Mouse (Mus musculus) embryonic facial prominence, embryonic 10.5 days (tissue): ENCODE data around the gene Ptprb. TPM values are rescaled to one million over a fixed set of nuclear protein-coding genes. Genes with fewer than 3 reads are reported as not detected.
A peak's percentile ranks its signal among the peaks of the same experiment; 100 is the strongest.

ENCODE experiments used
- DNase-seq: peaks from one replicate; pipeline ENCODE4 v3.0.0-alpha.2; 2017; ENCODE audit warnings: low spot score
- H3K27ac ChIP-seq: fragments of 300-500 bp; sonication (generic); replicated peaks from 2 replicates; pipeline ENCODE4 v1.5.1; 2016; ENCODE audit warnings: mild to moderate bottlenecking
- H3K27me3 ChIP-seq: fragments of 300-500 bp; sonication (generic); replicated peaks from 2 replicates; pipeline ENCODE4 v1.6.1; 2016; ENCODE audit warnings: low read depth, mild to moderate bottlenecking; ENCODE audit not compliant: poor library complexity, severe bottlenecking
- H3K36me3 ChIP-seq: fragments of 300-500 bp; sonication (generic); replicated peaks from 2 replicates; pipeline ENCODE4 v1.6.1; 2016; ENCODE audit warnings: mild to moderate bottlenecking, moderate library complexity
- H3K4me1 ChIP-seq: fragments of 300-500 bp; sonication (generic); 2 replicates; pipeline ENCODE4 v1.6.1; 2016
- H3K4me3 ChIP-seq: fragments of 300-500 bp; sonication (generic); 2 replicates; pipeline ENCODE4 v1.5.1; 2016; ENCODE audit warnings: mild to moderate bottlenecking, moderate library complexity
- H3K9me3 ChIP-seq: fragments of 300-500 bp; sonication (generic); 2 replicates; pipeline ENCODE4 v1.6.1; 2016; ENCODE audit warnings: mild to moderate bottlenecking
- WGBS: fragments of 180-500 bp; shearing (Covaris S2); methylation state at CpG from one replicate; pipeline ENCODE4 v1.1.7; 2016; 5-methylcytosine and 5-hydroxymethylcytosine counted together
- polyA plus RNA-seq: library from polyadenylated mRNA; unstranded; fragments of >200 nt; fragmentation: Nextera tagmentation; extraction: Ambion mirVana; gene quantifications from 2 replicates; pipeline ENCODE4 v1.2.1, GENCODE M21; 2016

Gene Ptprb
- polyA plus RNA-seq, 1 experiment from 2014 or later: 2.0 TPM

- H3K4me3 ChIP-seq: no peak overlapping the region
- peaks cover 3% of the 10 kb centered on the region; the same call in 1 of the 2 replicates for H3K27me3 ChIP-seq
- DNase-seq: no peak
- H3K4me1 ChIP-seq: peaks cover 5% of the 10 kb centered on the region; the same call in 1 of the 2 replicates
- H3K9me3 ChIP-seq: no peaks in the 10 kb centered on the region
- no peak overlapping the region for H3K27ac ChIP-seq
- 61% methylated on average over 6 of the region's 6 CpGs for WGBS
- H3K36me3 ChIP-seq: no peaks in the 10 kb centered on the region
These were observed 113.5 kb downstream of the Ptprb start for GRCm38 (mm10) chr10:116388840-116389239.

GRCm38 (mm10) chr10:116393790-116394475 lies 118.6 kb downstream of the Ptprb start:
- no peaks in the 10 kb centered on the region for H3K9me3 ChIP-seq
- H3K27ac ChIP-seq: no peak overlapping the region
- peaks cover 10% of the 10 kb centered on the region for H3K4me1 ChIP-seq
- DNase-seq: no peak
- no peaks in the 10 kb centered on the region for H3K27me3 ChIP-seq
- WGBS: 87% methylated on average over 9 of the region's 9 CpGs
- no peak overlapping the region for H3K4me3 ChIP-seq
- no peaks in the 10 kb centered on the region for H3K36me3 ChIP-seq

GRCm38 (mm10) chr10:116394585-116394984 lies 119.3 kb downstream of the Ptprb start:
- DNase-seq: no peak
- WGBS: 28% methylated on average over 4 of the region's 4 CpGs
- H3K27ac ChIP-seq: no peak overlapping the region
- no peaks in the 10 kb centered on the region for H3K27me3 ChIP-seq
- H3K4me1 ChIP-seq: peaks cover 10% of the 10 kb centered on the region
- no peaks in the 10 kb centered on the region for H3K9me3 ChIP-seq
- H3K36me3 ChIP-seq: no peaks in the 10 kb centered on the region
- H3K4me3 ChIP-seq: no peak overlapping the region

GRCm38 (mm10) chr10:116396279-116396678 lies 121.0 kb downstream of the Ptprb start:
- WGBS: 86% methylated on average over 5 of the region's 5 CpGs
- H3K4me3 ChIP-seq: no peak overlapping the region
- DNase-seq: no peak
- H3K27me3 ChIP-seq: no peaks in the 10 kb centered on the region
- peaks cover 10% of the 10 kb centered on the region for H3K4me1 ChIP-seq
- no peaks in the 10 kb centered on the region for H3K9me3 ChIP-seq
- no peak overlapping the region for H3K27ac ChIP-seq
- no peaks in the 10 kb centered on the region for H3K36me3 ChIP-seq

- no peaks in the 10 kb centered on the region for H3K36me3 ChIP-seq
These were observed 121.6 kb downstream of the Ptprb start for GRCm38 (mm10) chr10:116396966-116397365.

GRCm38 (mm10) chr10:116397573-116397972 lies 122.2 kb downstream of the Ptprb start:
- DNase-seq: no peak
- Histone ChIP-seq H3K36me3 (no peaks in the 10 kb centered on the region), H3K9me3 (no peaks in the 10 kb centered on the region), H3K4me3 (peak overlapping the region; percentile 38; the same call in 1 of the 2 replicates), H3K27ac (no peak overlapping the region), H3K27me3 (no peaks in the 10 kb centered on the region), H3K4me1 (peaks cover 10% of the 10 kb centered on the region)
- 36% methylated on average over 14 of the region's 14 CpGs for WGBS

More at GRCm38 (mm10) chr10:116396966-116397365, 121.6 kb downstream of the Ptprb start:
- no peak for DNase-seq
- H3K27ac ChIP-seq: no peak overlapping the region
- H3K4me1 ChIP-seq: peaks cover 10% of the 10 kb centered on the region
- WGBS: 90% methylated on average over 13 of the region's 13 CpGs
- no peak overlapping the region for H3K4me3 ChIP-seq
- H3K27me3 ChIP-seq: no peaks in the 10 kb centered on the region
- H3K9me3 ChIP-seq: no peaks in the 10 kb centered on the region

DNA sequence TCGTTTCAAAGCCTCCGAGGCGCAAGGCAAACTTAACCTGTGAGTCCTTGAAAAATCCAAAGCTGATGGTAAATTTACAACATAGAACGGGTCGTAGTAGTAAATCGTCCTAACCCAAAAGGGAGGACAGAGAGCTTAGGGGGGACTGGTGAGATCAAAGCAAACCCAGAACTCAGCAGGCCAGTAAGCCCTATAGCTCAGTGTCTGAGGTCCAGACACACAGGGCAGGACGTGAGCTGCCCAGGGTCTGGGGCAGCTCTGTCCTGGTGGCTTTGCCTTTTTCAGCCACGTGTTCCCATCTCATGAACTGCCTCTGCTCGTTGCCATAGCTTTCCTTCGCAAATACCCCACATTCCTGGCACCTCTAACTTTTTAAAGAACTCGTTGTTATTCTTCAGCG lies 122.7 kb downstream of the Ptprb start:
- Histone ChIP-seq H3K27me3 (no peaks in the 10 kb centered on the region), H3K36me3 (no peaks in the 10 kb centered on the region), H3K9me3 (no peaks in the 10 kb centered on the region), H3K4me3 (peak overlapping the region; percentile 38; the same call in 1 of the 2 replicates), H3K27ac (no peak overlapping the region), H3K4me1 (peaks cover 10% of the 10 kb centered on the region)
- no peak for DNase-seq
- 65% methylated on average over 12 of the region's 12 CpGs for WGBS

- no peak overlapping the region for H3K4me3 ChIP-seq
- no peaks in the 10 kb centered on the region for H3K9me3 ChIP-seq
- H3K27ac ChIP-seq: no peak overlapping the region
- peaks cover 9% of the 10 kb centered on the region for H3K4me1 ChIP-seq
- H3K36me3 ChIP-seq: no peaks in the 10 kb centered on the region
- no peak for DNase-seq
- H3K27me3 ChIP-seq: no peaks in the 10 kb centered on the region
- WGBS: 89% methylated on average over 6 of the region's 6 CpGs
These were observed 127.6 kb downstream of the Ptprb start for GRCm38 (mm10) chr10:116402742-116403425.

GRCm38 (mm10) chr10:116403679-116404078 lies 128.4 kb downstream of the Ptprb start:
- H3K36me3 ChIP-seq: no peaks in the 10 kb centered on the region
- 76% methylated on average over 4 of the region's 4 CpGs for WGBS

DNA sequence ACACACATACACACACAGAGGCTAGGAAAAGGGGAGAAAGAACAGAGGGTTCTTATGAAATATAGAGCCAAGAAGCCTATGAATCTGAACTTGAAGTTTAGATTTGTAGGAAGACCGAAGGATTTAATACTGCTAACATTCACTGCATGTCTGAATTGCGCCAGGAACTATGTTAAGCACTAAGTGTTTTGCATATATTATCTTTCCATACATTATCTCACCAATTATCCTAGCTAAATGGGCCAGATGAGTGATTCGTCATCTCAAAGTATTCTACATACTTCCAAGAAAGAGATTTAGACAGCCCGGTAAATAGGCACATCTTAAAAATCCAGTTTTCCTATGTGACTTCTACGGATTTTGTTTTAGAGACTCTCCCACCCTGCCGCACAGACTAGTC lies 129.7 kb downstream of the Ptprb start:
- Histone ChIP-seq H3K36me3 (no peaks in the 10 kb centered on the region), H3K27me3 (no peaks in the 10 kb centered on the region), H3K4me1 (peaks cover 9% of the 10 kb centered on the region), H3K27ac (no peak overlapping the region), H3K4me3 (no peak overlapping the region), H3K9me3 (no peaks in the 10 kb centered on the region)
- 93% methylated on average over 6 of the region's 6 CpGs for WGBS
- no peak for DNase-seq

More at GRCm38 (mm10) chr10:116403679-116404078, 128.4 kb downstream of the Ptprb start:
- Histone ChIP-seq H3K27me3 (no peaks in the 10 kb centered on the region), H3K4me1 (peaks cover 9% of the 10 kb centered on the region), H3K27ac (no peak overlapping the region), H3K9me3 (no peaks in the 10 kb centered on the region), H3K4me3 (no peak overlapping the region)
- DNase-seq: no peak

DNA sequence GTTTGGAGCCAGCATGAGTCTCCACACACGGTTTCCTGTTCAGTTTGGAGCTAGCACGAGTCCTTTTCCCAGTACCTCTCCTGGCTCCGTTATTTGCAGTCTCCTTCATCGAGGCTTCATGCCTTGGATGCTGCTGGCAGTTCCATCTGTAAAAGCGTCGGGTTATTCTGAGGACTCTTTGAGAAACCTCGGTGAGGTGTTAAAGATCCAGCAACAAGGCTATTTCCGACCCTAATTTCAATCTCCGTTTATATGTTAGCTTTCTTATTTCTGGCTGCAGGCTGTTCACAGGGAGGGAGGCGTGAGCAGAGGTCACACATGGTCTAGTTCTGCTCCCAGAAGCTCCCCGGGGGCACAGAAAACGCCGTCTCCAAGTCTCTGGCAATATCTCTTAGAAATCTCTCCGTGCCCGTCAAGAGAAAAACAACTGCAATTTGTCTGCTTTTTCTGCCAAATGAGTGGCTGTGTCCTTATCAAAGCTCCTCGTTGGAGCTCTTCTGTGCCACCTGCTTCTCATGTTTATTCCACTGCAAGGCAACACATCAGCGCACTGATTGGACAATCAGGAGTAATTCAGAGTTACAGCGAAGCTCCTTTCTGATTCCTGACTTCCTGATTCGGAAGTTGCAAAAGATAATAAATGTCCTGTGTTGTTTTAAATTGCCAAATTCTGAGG lies 132.5 kb downstream of the Ptprb start:
- Histone ChIP-seq H3K4me1 (peaks cover 15% of the 10 kb centered on the region), H3K4me3 (no peak overlapping the region), H3K36me3 (no peaks in the 10 kb centered on the region), H3K9me3 (no peaks in the 10 kb centered on the region), H3K27ac (no peak overlapping the region), H3K27me3 (no peaks in the 10 kb centered on the region)
- no peak for DNase-seq
- WGBS: 55% methylated on average over 19 of the region's 19 CpGs

GRCm38 (mm10) chr10:116410826-116411225 lies 135.5 kb downstream of the Ptprb start:
- Histone ChIP-seq H3K4me1 (peaks cover 15% of the 10 kb centered on the region), H3K4me3 (no peak overlapping the region), H3K27me3 (no peaks in the 10 kb centered on the region), H3K36me3 (no peaks in the 10 kb centered on the region), H3K9me3 (no peaks in the 10 kb centered on the region), H3K27ac (no peak overlapping the region)
- 59% methylated on average over 9 of the region's 9 CpGs for WGBS
- DNase-seq: no peak
